Mouse (Mus musculus): ENCODE data around the gene Dnah3.

Gene Dnah3

GRCm38 (mm10) chr7:120050447-120050846, 44.6 kb downstream of the Dnah3 start:
- no peak for DNase-seq

GRCm38 (mm10) chr7:120043990-120044389, 51.1 kb downstream of the Dnah3 start:
- no peak for DNase-seq

DNA sequence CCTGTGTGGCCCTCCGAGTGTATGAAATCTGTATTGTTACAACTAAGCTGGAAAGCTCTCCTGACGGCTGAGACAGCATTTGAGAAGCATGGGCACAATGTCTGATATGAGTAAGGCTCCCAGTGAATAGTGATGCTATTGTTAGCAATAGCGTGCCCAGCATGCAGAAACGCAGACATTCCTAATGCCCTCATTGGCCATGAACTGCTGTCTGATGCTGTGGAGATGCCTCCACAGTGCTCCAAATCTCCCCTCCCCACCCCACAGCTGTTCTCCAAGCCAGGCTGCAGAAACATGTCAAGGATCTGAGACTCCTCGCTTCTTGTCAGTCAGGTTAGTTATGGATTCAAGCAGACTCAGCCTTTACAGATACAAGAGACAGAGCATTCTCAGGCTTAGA, 58.7 kb downstream of the Dnah3 start:
- DNase-seq: no peak

GRCm38 (mm10) chr7:120034996-120035395, 60.1 kb downstream of the Dnah3 start:
- no peak for DNase-seq

DNA sequence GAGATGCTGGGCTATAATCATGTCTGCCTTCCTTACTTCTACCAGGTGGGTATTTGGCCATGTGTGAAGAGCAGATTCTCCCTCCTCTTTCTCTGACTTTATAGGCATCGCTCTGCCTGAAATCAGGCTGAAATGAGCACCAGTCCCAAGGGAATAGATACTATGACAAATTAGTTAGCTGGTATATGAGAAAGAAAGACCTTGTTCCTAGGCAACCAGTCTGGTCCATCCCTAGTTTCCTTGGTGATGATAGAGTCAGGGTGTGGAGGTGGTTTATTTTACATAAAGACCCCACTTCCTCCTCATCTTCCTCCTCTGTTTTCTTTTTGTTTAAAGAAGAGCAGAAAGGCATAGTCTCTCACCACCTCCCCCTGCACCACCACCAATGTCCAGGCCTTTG, 60.5 kb downstream of the Dnah3 start:
- DNase-seq: no peak

- no peak for DNase-seq
Measured at GRCm38 (mm10) chr7:120028669-120029068, 66.4 kb downstream of the Dnah3 start.

GRCm38 (mm10) chr7:119997066-119997465, 98.0 kb downstream of the Dnah3 start:
- DNase-seq: no peak

- no peak for DNase-seq
Measured at GRCm38 (mm10) chr7:119985279-119985912, 109.7 kb downstream of the Dnah3 start.

GRCm38 (mm10) chr7:119980170-119980569, 114.9 kb downstream of the Dnah3 start:
- no peak for DNase-seq

DNA sequence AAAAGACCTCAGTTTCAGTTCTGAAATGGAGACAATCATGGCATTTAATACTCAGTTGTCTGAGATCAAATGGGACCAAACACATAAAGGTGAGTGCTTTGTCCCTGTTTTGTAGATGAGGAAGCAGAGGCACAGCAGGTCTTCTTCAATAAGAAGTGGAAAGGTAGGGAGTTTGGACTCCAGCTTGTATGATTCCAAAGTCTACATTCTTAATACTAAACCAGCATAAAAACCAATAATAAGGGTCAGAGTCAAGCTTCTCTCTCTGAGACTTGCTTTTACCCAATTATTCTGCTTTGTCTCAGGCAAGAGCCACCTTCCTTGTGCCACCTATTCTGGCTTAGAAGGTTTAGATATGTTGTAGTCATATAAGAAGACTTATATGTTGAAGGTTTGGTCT, 116.5 kb downstream of the Dnah3 start:
- DNase-seq: peak; percentile 78

DNA sequence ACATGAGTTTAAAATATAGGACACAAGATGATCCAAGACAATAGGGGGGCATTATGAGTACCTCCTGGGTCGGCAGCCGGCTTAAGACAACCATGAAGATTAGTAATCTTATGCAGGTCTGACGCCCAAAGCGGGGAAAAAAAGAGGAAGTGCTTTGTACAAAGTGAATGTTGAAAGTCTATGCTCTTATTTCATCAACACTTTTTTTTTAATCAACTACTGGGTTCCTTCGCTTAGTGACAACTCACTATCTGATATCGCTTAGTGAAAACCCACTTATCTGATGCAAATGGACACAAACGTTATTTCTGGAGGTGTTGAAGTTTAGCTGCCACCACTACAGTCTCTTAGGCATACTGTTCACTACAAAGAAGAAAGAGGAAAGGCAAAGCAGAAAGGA, 117.5 kb downstream of the Dnah3 start:
- no peak for DNase-seq

- DNase-seq: peak; percentile 88
Measured at GRCm38 (mm10) chr7:119976256-119976655, 118.8 kb downstream of the Dnah3 start.

GRCm38 (mm10) chr7:119974214-119974613, 120.9 kb downstream of the Dnah3 start:
- DNase-seq: no peak

GRCm38 (mm10) chr7:119969320-119969719, 125.8 kb downstream of the Dnah3 start:
- no peak for DNase-seq

DNA sequence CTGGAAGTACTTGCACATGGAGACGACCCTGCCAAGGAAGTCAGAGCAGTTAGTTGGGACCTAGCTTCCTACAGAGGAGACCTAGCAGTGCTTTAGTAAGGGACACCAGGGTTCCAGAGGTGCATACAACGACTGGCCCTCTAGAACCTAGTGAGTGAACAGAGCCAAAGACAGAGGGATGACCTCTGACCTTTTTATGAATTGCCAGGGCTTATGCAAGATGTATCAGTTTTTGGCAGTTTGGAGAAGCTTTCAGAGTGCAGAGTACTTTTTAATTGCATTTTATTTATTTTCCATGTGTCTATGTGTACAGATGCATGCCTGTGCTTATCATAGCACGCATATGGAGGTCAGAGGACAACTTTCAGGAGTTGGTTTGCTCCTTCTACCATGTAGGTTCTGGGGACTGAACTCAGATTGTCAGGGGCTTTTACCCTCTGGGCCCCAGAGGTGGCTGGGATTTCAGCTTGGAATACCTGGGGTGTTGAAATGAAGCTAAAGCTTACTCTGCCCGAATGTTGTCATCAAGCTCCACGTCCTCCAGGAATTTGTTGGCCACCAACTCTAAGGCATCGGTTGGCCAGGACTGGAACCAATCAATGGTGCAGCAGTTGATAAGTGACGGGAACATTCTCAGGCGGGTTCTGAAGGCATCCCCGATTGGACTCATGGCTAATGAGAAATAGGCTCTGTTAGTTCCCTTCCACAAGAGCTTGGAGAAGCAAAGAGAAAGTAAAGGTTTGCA, 129.3 kb downstream of the Dnah3 start:
- no peak for DNase-seq

- no peak for DNase-seq
Measured at GRCm38 (mm10) chr7:119965205-119965604, 129.9 kb downstream of the Dnah3 start.

DNA sequence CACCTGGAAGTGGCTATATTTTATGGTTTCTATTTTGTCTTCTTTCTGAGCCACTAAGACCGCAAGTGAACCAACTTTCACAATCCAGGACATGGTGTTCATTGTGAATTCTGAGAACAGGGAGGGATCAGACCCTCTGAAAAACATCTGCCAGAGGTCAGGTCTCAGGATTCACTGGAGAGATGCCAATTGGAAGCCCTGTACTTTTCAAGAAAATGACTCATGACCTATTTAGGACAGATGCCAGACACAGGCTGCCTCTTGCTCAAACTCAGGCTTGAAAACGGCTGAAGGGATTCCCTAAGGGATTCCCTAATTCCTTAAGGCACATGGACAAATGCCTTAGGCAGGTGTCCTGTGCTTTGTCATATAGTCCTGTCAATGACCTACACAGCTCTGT, 134.0 kb downstream of the Dnah3 start:
- DNase-seq: peak; percentile 93

GRCm38 (mm10) chr7:119960546-119960945, 134.5 kb downstream of the Dnah3 start:
- no peak for DNase-seq

DNA sequence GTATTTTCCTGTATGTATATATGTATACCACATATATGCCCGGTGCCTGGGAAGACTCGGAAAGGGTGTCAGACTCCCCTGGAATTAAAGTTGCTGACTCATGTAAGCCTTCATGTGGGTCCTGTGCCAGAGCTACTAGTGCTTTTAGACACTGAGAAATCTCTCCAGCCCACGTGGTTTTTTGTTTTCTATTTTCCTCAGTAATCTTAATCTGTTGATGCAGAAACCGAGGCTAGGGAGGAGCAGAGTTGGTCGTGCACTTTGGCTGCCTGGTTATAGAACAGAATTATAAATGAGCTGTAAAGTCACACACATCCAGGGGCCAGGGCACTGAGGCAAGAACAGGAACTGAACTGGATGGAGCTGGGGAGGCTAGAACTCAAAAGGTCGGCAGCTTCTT, 135.1 kb downstream of the Dnah3 start:
- DNase-seq: peak; percentile 88

- no peak for DNase-seq
Measured at GRCm38 (mm10) chr7:119959491-119959890, 135.6 kb downstream of the Dnah3 start.

DNA sequence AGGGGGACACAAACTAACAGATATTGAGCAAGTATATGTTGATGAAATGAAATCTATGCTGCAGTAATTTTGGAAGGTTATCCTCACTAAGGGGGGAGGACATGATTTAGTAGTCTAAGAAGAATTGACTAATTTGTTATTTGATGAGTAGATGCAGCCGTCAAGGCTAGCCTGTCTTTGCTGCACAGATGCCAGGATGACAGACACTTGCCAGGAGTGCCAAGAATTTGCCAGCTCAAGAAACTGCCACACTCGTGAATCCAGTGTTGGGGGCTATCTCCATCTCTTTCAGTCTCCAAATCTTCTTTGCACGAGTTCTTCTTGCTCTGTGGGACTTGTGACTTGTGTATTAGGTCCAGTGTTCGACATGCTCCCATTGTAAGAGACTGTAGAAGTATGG, 136.0 kb downstream of the Dnah3 start:
- DNase-seq: no peak

- DNase-seq: peak; percentile 66
Measured at GRCm38 (mm10) chr7:119957421-119957820, 137.7 kb downstream of the Dnah3 start.

DNA sequence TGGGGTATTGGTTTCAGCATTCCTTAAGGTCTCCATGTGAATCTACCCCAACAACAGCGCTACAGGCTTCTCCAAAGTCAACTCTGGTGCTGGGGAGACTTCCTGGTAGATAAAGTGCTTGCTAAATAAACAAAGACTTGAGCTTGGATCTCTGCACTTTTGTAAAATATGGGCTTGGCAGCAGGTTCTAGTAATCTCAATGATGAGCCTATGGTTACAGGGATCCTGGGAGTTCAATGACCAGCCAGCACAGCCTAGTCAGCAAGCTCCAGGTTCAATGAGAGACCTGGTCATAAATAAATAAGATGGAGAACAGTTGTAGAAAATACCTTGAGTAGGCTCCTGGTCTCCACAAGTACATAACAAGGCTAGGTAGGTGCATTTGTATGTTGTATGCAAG, 141.0 kb downstream of the Dnah3 start:
- DNase-seq: no peak

- DNase-seq: peak; percentile 91
Measured at GRCm38 (mm10) chr7:119941569-119941968, 153.5 kb downstream of the Dnah3 start.

GRCm38 (mm10) chr7:119937036-119937435, 158.0 kb downstream of the Dnah3 start:
- no peak for DNase-seq

Measured in kidney, adult 9 months (tissue).